Mouse (Mus musculus) embryonic facial prominence, embryonic 11.5 days (tissue): Measurements from ENCODE around the gene Gal3st4. TPM values are rescaled to one million over a fixed set of nuclear protein-coding genes. Genes with fewer than 3 reads are reported as not detected.

Source experiments
- ATAC-seq: fragments of 200-750 bp; cut with Nextera tagmentation; replicated peaks from 2 replicates; pipeline ENCODE4 v1.8.0; 2017; ENCODE audit warnings: low read depth; ENCODE audit not compliant: insufficient number of reproducible peaks, low FRiP score, low TSS enrichment
- DNase-seq: peaks from one replicate; pipeline ENCODE4 v3.0.0-alpha.2; 2015; ENCODE audit warnings: low spot score
- H3K27ac ChIP-seq: fragments of 300-500 bp; sonication (generic); replicated peaks from 2 replicates; pipeline ENCODE4 v1.5.1; 2014; ENCODE audit warnings: mild to moderate bottlenecking, low read depth, low read length, control low read depth
- H3K27me3 ChIP-seq: fragments of 300-500 bp; sonication (generic); 2 replicates; pipeline ENCODE4 v1.6.1; 2014; ENCODE audit warnings: mild to moderate bottlenecking, low read length, moderate library complexity, mixed read lengths; ENCODE audit not compliant: control insufficient read depth, insufficient read depth
- H3K36me3 ChIP-seq: fragments of 300-500 bp; sonication (generic); replicated peaks from 2 replicates; pipeline ENCODE4 v1.6.1; 2014; ENCODE audit warnings: low read depth, mild to moderate bottlenecking, low read length, moderate library complexity, mixed read lengths; ENCODE audit not compliant: control insufficient read depth, insufficient read depth
- H3K4me1 ChIP-seq: fragments of 300-500 bp; sonication (generic); 2 replicates; pipeline ENCODE4 v1.6.1; 2014; ENCODE audit warnings: low read length, mixed read lengths; ENCODE audit not compliant: control insufficient read depth, insufficient read depth
- H3K4me2 ChIP-seq: fragments of 300-500 bp; sonication (generic); 2 replicates; pipeline ENCODE4 v1.6.1; 2014; ENCODE audit warnings: low read depth, mild to moderate bottlenecking, control low read depth, low read length, moderate library complexity
- H3K4me3 ChIP-seq: fragments of 300-500 bp; sonication (generic); 2 replicates; pipeline ENCODE4 v1.5.1; 2014; ENCODE audit warnings: low read depth, low read length, control low read depth
- H3K9ac ChIP-seq: fragments of 300-500 bp; sonication (generic); replicated peaks from 2 replicates; pipeline ENCODE4 v1.6.1; 2014; ENCODE audit warnings: mild to moderate bottlenecking, control low read depth, low read length
- H3K9me3 ChIP-seq: fragments of 300-500 bp; sonication (generic); replicated peaks from 2 replicates; pipeline ENCODE4 v1.6.1; 2016; ENCODE audit warnings: mild to moderate bottlenecking, low read length, inconsistent platforms, mixed read lengths; ENCODE audit not compliant: control insufficient read depth
- WGBS: fragments of 180-500 bp; shearing (Covaris S2); extraction: QIAGEN DNeasy Blood & Tissue Kit; methylation state at CpG from one replicate; pipeline ENCODE4 v1.1.7; 2014; 5-methylcytosine and 5-hydroxymethylcytosine counted together
- polyA plus RNA-seq: library from polyadenylated mRNA; unstranded; fragments of >200 nt; fragmentation: Nextera tagmentation; extraction: Ambion mirVana; gene quantifications from 2 replicates; pipeline ENCODE4 v1.2.1, GENCODE M21; 2014

The Gal3st4 gene
- polyA plus RNA-seq, 1 experiment from 2014 or later: 5.4 TPM

DNA sequence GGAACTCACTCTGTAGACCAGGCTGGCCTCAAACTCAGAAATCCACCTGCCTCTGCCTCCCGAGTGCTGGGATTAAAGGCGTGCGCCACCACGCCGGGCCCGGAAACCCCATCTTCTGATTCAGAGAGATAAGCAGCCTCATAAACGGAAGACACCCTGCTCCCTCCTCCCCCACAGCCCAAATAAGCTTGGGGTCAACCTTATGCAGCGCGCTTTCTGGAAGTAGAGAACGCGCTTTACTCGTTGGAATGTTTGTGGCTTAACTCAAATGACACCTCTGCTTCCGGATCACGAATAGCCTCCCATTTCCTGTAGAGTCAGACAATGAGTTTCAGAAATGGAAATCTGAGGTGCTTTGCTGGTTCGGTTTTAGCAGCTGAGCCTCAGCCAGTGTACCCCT lies 8.2 kb upstream of the Gal3st4 start:
- ATAC-seq (no peak), DNase-seq (no peak)
- Histone ChIP-seq H3K4me1 (peaks cover 13% of the 10 kb centered on the region), H3K9me3 (no peaks in the 10 kb centered on the region; the same call in 1 of the 2 replicates), H3K36me3 (peaks cover 2% of the 10 kb centered on the region; the same call in 1 of the 2 replicates), H3K4me3 (no peak overlapping the region; the same call in 1 of the 2 replicates), H3K9ac (no peak overlapping the region), H3K27ac (no peak overlapping the region), H3K4me2 (no peak overlapping the region), H3K27me3 (no peaks in the 10 kb centered on the region)
- 87% methylated on average over 15 of the region's 15 CpGs for WGBS

DNA sequence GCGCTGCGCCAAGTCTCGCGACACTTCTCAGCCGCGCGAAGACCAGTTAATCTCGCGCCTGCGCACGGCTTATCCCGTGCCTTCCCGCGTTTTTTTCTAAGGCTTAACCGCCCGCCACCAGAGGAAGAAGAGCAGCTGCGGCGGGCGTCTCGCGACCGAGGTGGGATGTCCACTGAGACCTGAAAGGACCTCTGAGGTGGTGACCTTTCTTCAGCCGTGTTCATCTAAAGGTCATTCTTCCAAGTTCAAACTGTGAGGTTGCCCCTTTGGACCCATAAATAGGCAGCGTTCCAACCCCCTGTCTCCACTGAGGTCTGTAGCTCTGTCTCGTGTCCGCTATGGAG lies 7.8 kb upstream of the Gal3st4 start:
- ATAC-seq: no peak
- Histone ChIP-seq H3K9ac (no peak overlapping the region), H3K4me2 (peak overlapping the region; percentile 27; the same call in 1 of the 2 replicates), H3K27me3 (no peaks in the 10 kb centered on the region), H3K27ac (no peak overlapping the region), H3K4me1 (peaks cover 15% of the 10 kb centered on the region), H3K9me3 (no peaks in the 10 kb centered on the region; the same call in 1 of the 2 replicates), H3K4me3 (peak overlapping the region; percentile 9; the same call in 1 of the 2 replicates), H3K36me3 (peaks cover 2% of the 10 kb centered on the region; the same call in 1 of the 2 replicates)
- whole genome bisulfite sequencing: 26% methylated on average over 25 of the region's 26 CpGs
- no peak for DNase-seq

DNA sequence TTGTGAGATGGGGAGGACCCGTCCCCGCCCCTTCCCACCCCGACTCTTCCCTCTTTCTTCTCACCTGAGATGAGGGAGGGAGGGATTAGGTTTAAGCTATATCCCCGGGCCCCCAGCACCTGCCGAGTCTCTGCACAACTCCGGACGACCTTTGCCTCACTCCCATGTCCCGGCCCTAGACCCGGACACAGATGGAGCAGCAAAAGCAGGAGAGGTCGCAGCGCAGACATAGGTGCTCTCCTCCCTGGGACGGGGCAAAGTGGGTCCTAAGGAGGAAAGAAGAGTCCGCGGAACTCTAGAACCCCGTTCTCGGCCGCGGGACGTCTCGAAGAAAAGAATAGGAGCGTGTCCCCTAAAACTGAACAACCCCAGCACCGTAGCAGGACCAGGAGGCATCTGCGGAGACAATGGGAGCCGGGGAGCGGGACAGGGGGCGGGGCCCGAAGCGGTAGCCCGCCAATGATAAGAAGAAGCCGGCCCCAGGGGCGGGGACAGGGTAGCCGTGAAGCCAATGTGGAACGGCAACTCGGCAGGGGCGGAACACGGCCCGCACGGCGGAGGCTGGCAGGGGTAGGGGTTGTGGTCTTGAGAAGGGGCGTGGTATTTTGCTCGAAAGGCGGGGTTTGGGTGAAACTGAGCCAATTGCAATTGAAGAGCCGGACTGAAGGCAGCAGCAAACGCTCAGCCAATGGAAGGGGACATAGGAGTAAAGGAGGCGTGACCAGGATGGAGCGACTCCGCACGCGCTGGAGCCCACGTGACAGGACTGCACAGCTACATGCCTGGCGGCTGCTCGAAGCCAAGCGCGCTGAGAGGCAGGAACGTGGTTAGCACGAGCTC lies 7.2 kb upstream of the Gal3st4 start, which contains the start of the genes Gm43720, Gpc2 and Stag3:
Gm43720 (minus strand) TSS at position 374 of the 840 bp plus-strand sequence.
Gpc2 (minus strand) TSS at position 421 of the 840 bp plus-strand sequence.
Stag3 (plus strand) TSS at position 656 of the 840 bp plus-strand sequence.
- peak; percentile 99 for DNase-seq
- ATAC-seq: peak; percentile 99
- WGBS: under 1% methylated on average over 56 of the region's 56 CpGs
- Histone ChIP-seq H3K4me1 (peaks cover 20% of the 10 kb centered on the region), H3K9me3 (no peaks in the 10 kb centered on the region; the same call in 1 of the 2 replicates), H3K27ac (no peak within 1 kb of the TSS), H3K27me3 (no peaks in the 10 kb centered on the region), H3K9ac (peak within 1 kb of the TSS; percentile 68), H3K4me2 (peak within 1 kb of the TSS; percentile 67), H3K4me3 (peak within 1 kb of the TSS; percentile 70), H3K36me3 (peaks cover 2% of the 10 kb centered on the region; the same call in 1 of the 2 replicates)

DNA sequence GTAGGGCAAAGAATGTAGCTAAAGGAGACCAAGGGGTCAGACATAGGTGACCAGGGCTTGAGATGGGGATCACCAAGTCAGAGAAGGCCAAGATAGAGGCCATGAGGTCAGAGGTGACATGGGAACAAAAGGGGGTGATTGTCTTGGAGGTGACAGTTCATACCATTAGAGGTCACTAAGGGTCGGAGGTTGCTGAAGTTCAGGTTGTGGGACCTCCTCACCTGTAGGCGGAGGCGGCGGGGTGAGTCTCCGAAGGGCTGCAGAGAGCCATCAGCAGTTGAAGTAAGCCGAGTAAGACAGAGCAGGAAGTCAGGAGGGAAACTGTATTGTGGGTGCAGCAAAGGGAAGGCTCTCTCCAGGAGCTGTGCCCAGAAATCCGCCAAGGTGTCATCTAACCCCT lies 5.4 kb upstream of the Gal3st4 start:
- Histone ChIP-seq H3K4me3 (no peak overlapping the region), H3K4me2 (peak overlapping the region; percentile 67; the same call in 1 of the 2 replicates), H3K9ac (peak overlapping the region; percentile 68; the same call in 1 of the 2 replicates), H3K4me1 (peaks cover 20% of the 10 kb centered on the region), H3K27ac (no peak overlapping the region), H3K36me3 (peaks cover 2% of the 10 kb centered on the region; the same call in 1 of the 2 replicates), H3K9me3 (no peaks in the 10 kb centered on the region; the same call in 1 of the 2 replicates), H3K27me3 (no peaks in the 10 kb centered on the region)
- WGBS: 89% methylated on average over 7 of the region's 7 CpGs
- ATAC-seq (no peak), DNase-seq (no peak)

GRCm38 (mm10) chr5:138275216-138276050 lies 2.8 kb upstream of the Gal3st4 start:
- Histone ChIP-seq H3K36me3 (peaks cover 2% of the 10 kb centered on the region; the same call in 1 of the 2 replicates), H3K27me3 (no peaks in the 10 kb centered on the region), H3K4me3 (peak overlapping the region; percentile 15), H3K9ac (peak overlapping the region; percentile 32), H3K4me2 (peak overlapping the region; percentile 49), H3K27ac (no peak overlapping the region), H3K9me3 (no peaks in the 10 kb centered on the region; the same call in 1 of the 2 replicates), H3K4me1 (peaks cover 22% of the 10 kb centered on the region)
- peak; percentile 38 for DNase-seq
- WGBS: 18% methylated on average over 41 of the region's 41 CpGs
- ATAC-seq: no peak

DNA sequence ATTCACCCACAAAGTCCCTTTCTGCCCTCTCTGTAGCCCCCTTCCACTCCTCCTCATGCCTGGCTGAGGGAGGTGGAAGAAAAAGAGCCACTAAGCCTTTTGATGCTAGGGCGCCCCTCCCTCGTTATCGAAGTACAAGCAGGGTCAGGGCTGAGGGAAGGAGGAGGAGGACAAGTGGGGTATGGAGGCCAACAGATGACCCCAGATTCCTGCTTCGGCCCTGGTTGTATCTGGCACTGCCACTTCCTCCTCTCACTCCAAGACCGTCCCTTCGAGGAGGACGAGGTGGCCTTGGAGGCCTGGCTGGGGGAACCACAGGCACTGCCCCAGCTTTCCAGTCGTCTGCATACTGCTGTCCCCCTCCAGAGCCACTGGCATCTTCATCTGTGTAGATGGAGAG lies 1.5 kb upstream of the Gal3st4 start:
- no peak for ATAC-seq
- peaks cover 2% of the 10 kb centered on the region; the same call in 1 of the 2 replicates for H3K36me3 ChIP-seq
- WGBS: 67% methylated on average over 8 of the region's 8 CpGs

GRCm38 (mm10) chr5:138271232-138271631 lies 1.4 kb downstream of the Gal3st4 start:
- no peak for DNase-seq
- WGBS: 43% methylated on average over 3 of the region's 3 CpGs
- no peak for ATAC-seq
- H3K27ac ChIP-seq: no peak overlapping the region
- H3K36me3 ChIP-seq: no peaks in the 10 kb centered on the region; the same call in 1 of the 2 replicates
- no peaks in the 10 kb centered on the region for H3K27me3 ChIP-seq
- no peak overlapping the region for H3K4me3 ChIP-seq
- no peaks in the 10 kb centered on the region for H3K9me3 ChIP-seq
- no peak overlapping the region for H3K4me2 ChIP-seq
- peaks cover 13% of the 10 kb centered on the region for H3K4me1 ChIP-seq
- no peak overlapping the region for H3K9ac ChIP-seq

More for the DNA sequence above, 1.5 kb upstream of the Gal3st4 start:
- no peaks in the 10 kb centered on the region for H3K9me3 ChIP-seq
- no peak overlapping the region for H3K4me3 ChIP-seq
- H3K27me3 ChIP-seq: no peaks in the 10 kb centered on the region
- DNase-seq: no peak
- no peak overlapping the region for H3K9ac ChIP-seq
- no peak overlapping the region for H3K27ac ChIP-seq
- peaks cover 22% of the 10 kb centered on the region for H3K4me1 ChIP-seq
- H3K4me2 ChIP-seq: no peak overlapping the region
